Mouse (Mus musculus) kidney, postnatal 36 days (tissue): Measurements from ENCODE around the gene Vmn1r126.
"Not testable (repeated sequence)": the region's sequence is repeated elsewhere in the genome, so short reads cannot be mapped to it uniquely, and the experiment has no call there.

Experiments
- DNase-seq, 2 experiments: peaks; one replicate each; pipeline ENCODE4 v3.0.0; 2021 to 2022; ENCODE audit warnings: mixed read lengths in 2 of 2

Gene Vmn1r126

DNA sequence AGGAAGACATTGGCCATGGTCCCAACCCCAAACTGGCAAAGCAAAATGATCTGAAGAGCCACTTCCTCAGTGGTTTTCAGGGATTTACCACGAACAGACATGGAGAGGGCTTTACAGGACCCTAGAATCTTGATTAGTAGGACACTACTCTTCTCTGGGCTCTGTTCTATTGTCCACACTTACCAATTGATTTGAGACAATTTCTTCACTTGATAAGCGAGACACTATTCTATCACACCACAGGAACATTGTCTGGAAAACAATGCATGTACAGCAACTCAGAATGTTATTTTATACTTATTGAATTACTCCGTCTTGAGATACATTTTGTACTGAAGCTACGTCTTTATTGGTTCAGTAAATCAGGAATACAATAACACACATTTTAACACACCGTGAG lies at the start of gene Vmn1r126:
Gene Vmn1r126 (minus strand): TSS at position 101 of the 400 bp plus-strand sequence.
- not testable (repeated sequence) for DNase-seq

DNA sequence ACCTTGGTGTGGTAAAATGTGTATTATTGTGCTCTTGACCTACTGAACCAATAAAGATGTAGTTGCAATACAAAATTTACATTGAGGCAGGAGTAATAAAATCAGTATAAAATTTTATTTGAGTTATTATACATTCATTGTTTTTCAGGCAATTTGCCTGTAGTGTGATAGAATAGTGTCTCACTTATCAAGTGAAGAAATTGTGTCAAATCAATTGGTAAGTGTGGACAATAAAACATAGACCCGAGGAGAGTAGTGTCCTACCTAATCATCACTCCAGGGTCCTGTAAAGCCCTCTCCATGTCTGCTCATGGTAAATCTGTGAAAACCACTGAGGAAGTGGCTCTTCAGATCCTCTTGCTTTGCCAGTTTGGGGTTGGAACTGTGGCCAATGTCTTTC lies 47.8 kb upstream of the Vmn1r126 start, which contains the start of gene Vmn1r128:
Gene Vmn1r128 (plus strand): TSS at position 301 of the 400 bp plus-strand sequence.
- not testable (repeated sequence) for DNase-seq

DNA sequence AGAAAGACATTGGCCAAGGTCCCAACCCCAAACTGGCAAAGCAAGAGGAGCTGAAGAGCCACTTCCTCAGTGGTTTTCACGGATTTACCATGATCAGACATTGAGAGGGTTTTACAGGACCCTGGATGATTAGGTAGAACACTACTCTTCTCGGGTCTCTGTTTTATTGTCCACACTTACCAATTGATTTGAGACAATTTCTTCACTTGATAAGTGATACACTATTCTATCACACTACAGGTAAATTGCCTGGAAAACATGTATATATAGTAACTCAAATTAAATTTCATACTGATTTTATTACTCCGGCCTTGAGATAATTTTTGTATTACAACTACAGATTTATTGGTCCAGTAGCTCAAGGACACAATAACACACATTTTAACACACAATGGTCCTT lies 18.5 kb upstream of the Vmn1r126 start, which contains the start of gene Vmn1r127:
Gene Vmn1r127 (minus strand): TSS at position 101 of the 400 bp plus-strand sequence.
- not testable (repeated sequence) for DNase-seq

DNA sequence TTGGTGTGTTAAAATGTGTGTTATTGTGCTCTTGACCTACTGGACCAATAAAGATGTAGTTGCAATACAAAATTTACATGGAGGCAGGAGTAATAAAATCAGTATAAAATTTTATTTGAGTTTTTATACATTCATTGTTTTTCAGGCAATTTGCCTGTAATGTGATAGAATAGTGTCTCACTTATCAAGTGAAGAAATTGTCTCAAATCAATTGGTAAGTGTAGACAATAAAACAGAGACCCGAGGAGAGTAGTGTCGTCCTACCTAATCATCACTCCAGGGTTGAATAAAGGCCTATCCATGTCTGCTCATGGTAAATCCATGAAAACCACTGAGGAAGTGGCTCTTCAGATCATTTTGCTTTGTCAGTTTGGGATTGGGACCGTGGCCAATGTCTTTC lies 29.4 kb downstream of the Vmn1r126 start, which contains the start of gene Vmn1r125:
Gene Vmn1r125 (plus strand): TSS at position 301 of the 400 bp plus-strand sequence.
- not testable (repeated sequence) for DNase-seq

DNA sequence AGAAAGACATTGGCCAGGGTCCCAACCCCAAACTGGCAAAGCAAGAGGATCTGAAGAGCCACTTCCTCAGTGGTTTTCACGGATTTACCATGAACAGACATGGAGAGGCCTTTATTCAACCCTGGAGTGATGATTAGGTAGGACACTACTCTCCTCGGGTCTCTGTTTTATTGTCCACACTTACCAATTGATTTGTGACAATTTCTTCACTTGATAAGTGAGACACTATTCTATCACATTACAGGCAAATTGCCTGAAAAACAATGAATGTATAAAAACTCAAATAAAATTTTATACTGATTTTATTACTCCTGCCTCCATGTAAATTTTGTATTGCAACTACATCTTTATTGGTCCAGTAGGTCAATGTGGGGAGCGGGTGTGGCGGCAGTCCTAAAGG lies 40.8 kb downstream of the Vmn1r126 start, which contains the start of gene Vmn1r124:
Gene Vmn1r124 (minus strand): TSS at position 101 of the 400 bp plus-strand sequence.
- DNase-seq, result not testable (repeated sequence)
